Mouse (Mus musculus): ENCODE results near the gene Apoc4. TPM values are rescaled to one million over a fixed set of nuclear protein-coding genes. Genes with fewer than 3 reads are reported as not detected.
A peak's percentile ranks its signal among the peaks of the same experiment; 100 is the strongest.

Apoc4 gene
- total RNA-seq (2021), result not detected
- long read RNA-seq, experiment 1, result 0 reads
- long read RNA-seq, experiment 2, result 0 reads

- DNase-seq (ENCODE audit: extremely low spot score in 1 of 2, low spot score in 2 of 2), result no peak
- Histone ChIP-seq H3K27ac (no peak within 1 kb of the TSS), H3K4me3 (no peak within 1 kb of the TSS)
- intact Hi-C loops (cut with DNase I), result no loop called here
- TF ChIP-seq CTCF (IDR thresholded peaks at IDR 0.05), result no peak
Observed at GRCm38 (mm10) chr7:19681202-19681694, at the start of gene Apoc4, which contains the start of gene Gm44805. Gene Apoc4 (minus strand): TSS chr7:19681479. Gene Gm44805 (minus strand): TSS chr7:19681423.

- intact Hi-C loops (cut with DNase I), result no loop called here
- no peak overlapping the region for H3K4me3 ChIP-seq
- no peak for TF ChIP-seq CTCF (IDR thresholded peaks at IDR 0.05)
- H3K27ac ChIP-seq, result no peak overlapping the region
- DNase-seq (ENCODE audit: extremely low spot score in 1 of 2, low spot score in 2 of 2), result no peak
Observed at GRCm38 (mm10) chr7:19726541-19726940, 45.3 kb upstream of the Apoc4 start.

- intact Hi-C loops (cut with DNase I), result no loop called here
- no peak for TF ChIP-seq CTCF (IDR thresholded peaks at IDR 0.05)
- no peak overlapping the region for H3K4me3 ChIP-seq
- no peak for DNase-seq (ENCODE audit: extremely low spot score in 1 of 2, low spot score in 2 of 2)
- H3K27ac ChIP-seq, result no peak overlapping the region
Observed at GRCm38 (mm10) chr7:19724167-19724566, 42.9 kb upstream of the Apoc4 start.

GRCm38 (mm10) chr7:19722754-19723195 lies 41.5 kb upstream of the Apoc4 start:
- H3K27ac ChIP-seq, result no peak overlapping the region
- no peak for TF ChIP-seq CTCF (IDR thresholded peaks at IDR 0.05)
- intact Hi-C loops (cut with DNase I), result no loop called here

GRCm38 (mm10) chr7:19719200-19719599 lies 37.9 kb upstream of the Apoc4 start:
- DNase-seq (ENCODE audit: extremely low spot score in 1 of 2, low spot score in 2 of 2), result no peak
- Histone ChIP-seq H3K27ac (no peak overlapping the region), H3K4me3 (no peak overlapping the region)
- no peak for TF ChIP-seq CTCF (IDR thresholded peaks at IDR 0.05)
- intact Hi-C loops (cut with DNase I), result loop anchor here (10.0 kb wide), 1 partner anchor 714 kb away; the partner anchor contains the start of gene Irf2bp1

More at GRCm38 (mm10) chr7:19722754-19723195, 41.5 kb upstream of the Apoc4 start:
- H3K4me3 ChIP-seq, result no peak overlapping the region
- no peak for DNase-seq (ENCODE audit: extremely low spot score in 1 of 2, low spot score in 2 of 2)

GRCm38 (mm10) chr7:19718297-19718952 lies 37.1 kb upstream of the Apoc4 start:
- Histone ChIP-seq H3K27ac (no peak overlapping the region), H3K4me3 (no peak overlapping the region)
- no peak for TF ChIP-seq CTCF (IDR thresholded peaks at IDR 0.05)
- intact Hi-C loops (cut with DNase I), result loop anchor here (10.0 kb wide), 1 partner anchor 714 kb away; the partner anchor contains the start of gene Irf2bp1
- no peak for DNase-seq (ENCODE audit: extremely low spot score in 1 of 2, low spot score in 2 of 2)

- DNase-seq (ENCODE audit: extremely low spot score in 1 of 2, low spot score in 2 of 2), result no peak
- intact Hi-C loops (cut with DNase I), result loop anchor here (10.0 kb wide), 1 partner anchor 713 kb away; the partner anchor contains the start of gene Irf2bp1
- no peak for TF ChIP-seq CTCF (IDR thresholded peaks at IDR 0.05)
- Histone ChIP-seq H3K4me3 (no peak overlapping the region), H3K27ac (no peak overlapping the region)
Observed at GRCm38 (mm10) chr7:19717346-19717745, 36.1 kb upstream of the Apoc4 start.

GRCm38 (mm10) chr7:19716822-19717221 lies 35.5 kb upstream of the Apoc4 start:
- H3K4me3 ChIP-seq, result no peak overlapping the region

GRCm38 (mm10) chr7:19716055-19716682 lies 34.9 kb upstream of the Apoc4 start:
- DNase-seq (ENCODE audit: extremely low spot score in 1 of 2, low spot score in 2 of 2), result no peak
- Histone ChIP-seq H3K27ac (peak overlapping the region; percentile 89), H3K4me3 (peak overlapping the region; percentile 48)
- intact Hi-C loops (cut with DNase I), result loop anchor here (10.0 kb wide), 1 partner anchor 711 kb away; the partner anchor contains the start of gene Irf2bp1
- TF ChIP-seq CTCF (IDR thresholded peaks at IDR 0.05), result no peak

More at GRCm38 (mm10) chr7:19716822-19717221, 35.5 kb upstream of the Apoc4 start:
- TF ChIP-seq CTCF (IDR thresholded peaks at IDR 0.05), result no peak
- DNase-seq (ENCODE audit: extremely low spot score in 1 of 2, low spot score in 2 of 2), result no peak
- H3K27ac ChIP-seq, result peak overlapping the region; percentile 89
- intact Hi-C loops (cut with DNase I), result loop anchor here (10.0 kb wide), 1 partner anchor 712 kb away; the partner anchor contains the start of gene Irf2bp1

GRCm38 (mm10) chr7:19715239-19716054 lies 34.2 kb upstream of the Apoc4 start, which contains the start of gene Tomm40:
Gene Tomm40 (minus strand): TSS chr7:19715438.
- Histone ChIP-seq H3K4me3 (peak within 1 kb of the TSS; percentile 91), H3K27ac (peak within 1 kb of the TSS; percentile 90)
- intact Hi-C loops (cut with DNase I), result loop anchor here (10.0 kb wide), 1 partner anchor 711 kb away; the partner anchor contains the start of gene Irf2bp1
- peak; percentile 97 to 99 for DNase-seq (ENCODE audit: extremely low spot score in 1 of 2, low spot score in 2 of 2)
- TF ChIP-seq CTCF (IDR thresholded peaks at IDR 0.05), result no peak

GRCm38 (mm10) chr7:19714836-19715235 lies 33.6 kb upstream of the Apoc4 start:
- peak in 1 of 2 experiments; percentile 47 for DNase-seq (ENCODE audit: extremely low spot score in 1 of 2, low spot score in 2 of 2)
- intact Hi-C loops (cut with DNase I), result loop anchor here (10.0 kb wide), 1 partner anchor 710 kb away; the partner anchor contains the start of gene Irf2bp1
- TF ChIP-seq CTCF (IDR thresholded peaks at IDR 0.05), result no peak
- H3K27ac ChIP-seq, result peak overlapping the region; percentile 90
- peak overlapping the region; percentile 91 for H3K4me3 ChIP-seq
